Mouse (Mus musculus): ENCODE measurements around the gene Gm34302. TPM values are rescaled to one million over a fixed set of nuclear protein-coding genes. Genes with fewer than 3 reads are reported as not detected.
"Not testable (repeated sequence)": the region's sequence is repeated elsewhere in the genome, so short reads cannot be mapped to it uniquely, and the experiment has no call there.

The Gm34302 gene
- polyA plus RNA-seq (2012; rRNA removed): not detected in 2 replicates

- no peak for DNase-seq (ENCODE audit: extremely low spot score in 1 of 2, low spot score in 1 of 2)
Measured at GRCm38 (mm10) chr3:63483726-63484125, at the start of gene Gm34302. TSS of gene Gm34302 (minus strand) at chr3:63483879.

GRCm38 (mm10) chr3:63531847-63532246 lies 48.2 kb upstream of the Gm34302 start:
- DNase-seq (ENCODE audit: extremely low spot score in 1 of 2, low spot score in 1 of 2): no peak

GRCm38 (mm10) chr3:63517681-63518080 lies 34.0 kb upstream of the Gm34302 start:
- no peak for DNase-seq (ENCODE audit: extremely low spot score in 1 of 2, low spot score in 1 of 2)

- not testable (repeated sequence) for DNase-seq (ENCODE audit: extremely low spot score in 1 of 2, low spot score in 1 of 2)
Measured at GRCm38 (mm10) chr3:63516279-63516678, 32.6 kb upstream of the Gm34302 start.

- DNase-seq (ENCODE audit: extremely low spot score in 1 of 2, low spot score in 1 of 2): no peak
Measured at GRCm38 (mm10) chr3:63511316-63511715, 27.6 kb upstream of the Gm34302 start.

- DNase-seq (ENCODE audit: extremely low spot score in 1 of 2, low spot score in 1 of 2): no peak
Measured at GRCm38 (mm10) chr3:63509484-63509883, 25.8 kb upstream of the Gm34302 start.

GRCm38 (mm10) chr3:63508924-63509323 lies 25.2 kb upstream of the Gm34302 start:
- DNase-seq (ENCODE audit: extremely low spot score in 1 of 2, low spot score in 1 of 2): no peak

- peak; percentile 2 to 47 for DNase-seq (ENCODE audit: extremely low spot score in 1 of 2, low spot score in 1 of 2)
Measured at GRCm38 (mm10) chr3:63504433-63504832, 20.8 kb upstream of the Gm34302 start.

GRCm38 (mm10) chr3:63494625-63495382 lies 11.1 kb upstream of the Gm34302 start:
- DNase-seq (ENCODE audit: extremely low spot score in 1 of 2, low spot score in 1 of 2): no peak

- DNase-seq (ENCODE audit: extremely low spot score in 1 of 2, low spot score in 1 of 2): no peak
Measured at GRCm38 (mm10) chr3:63493563-63493962, 9.9 kb upstream of the Gm34302 start.

- no peak for DNase-seq (ENCODE audit: extremely low spot score in 1 of 2, low spot score in 1 of 2)
Measured at GRCm38 (mm10) chr3:63440426-63441125, 43.1 kb downstream of the Gm34302 start.

GRCm38 (mm10) chr3:63439738-63440137 lies 43.9 kb downstream of the Gm34302 start:
- peak in 1 of 2 experiments; percentile 1 for DNase-seq (ENCODE audit: extremely low spot score in 1 of 2, low spot score in 1 of 2)

GRCm38 (mm10) chr3:63438898-63439297 lies 44.8 kb downstream of the Gm34302 start:
- DNase-seq (ENCODE audit: extremely low spot score in 1 of 2, low spot score in 1 of 2): no peak

Other genes starting within 250 kb of the Gm34302 start
- gene Mme, start 242.3 kb downstream of the Gm34302 start, polyA plus RNA-seq (2012; rRNA removed): 3.0 and 3.6 TPM in 2 replicates

Data from frontal cortex, adult 2 months (tissue).